Mouse (Mus musculus) stomach, embryonic 14.5 days (tissue): ENCODE data around the gene Wscd2. TPM values are rescaled to one million over a fixed set of nuclear protein-coding genes. Genes with fewer than 3 reads are reported as not detected.
A peak's percentile ranks its signal among the peaks of the same experiment; 100 is the strongest.

Source experiments
- ATAC-seq: fragments of 200-750 bp; cut with Nextera tagmentation; 2 replicates; pipeline ENCODE4 v1.8.0; 2017; ENCODE audit warnings: low read depth, moderate TSS enrichment; ENCODE audit not compliant: insufficient number of reproducible peaks, insufficient read depth, low FRiP score
- H3K27ac ChIP-seq: fragments of 300-500 bp; sonication (generic); 2 replicates; pipeline ENCODE4 v1.5.1; 2014; ENCODE audit warnings: mild to moderate bottlenecking, low read length, moderate library complexity, mixed read lengths
- H3K27me3 ChIP-seq: fragments of 300-500 bp; sonication (generic); 2 replicates; pipeline ENCODE4 v1.6.1; 2014; ENCODE audit warnings: low read length, control low read depth, mixed read lengths; ENCODE audit not compliant: control insufficient read depth, insufficient read depth
- H3K36me3 ChIP-seq: fragments of 300-500 bp; sonication (generic); 2 replicates; pipeline ENCODE4 v1.6.1; 2014; ENCODE audit warnings: mild to moderate bottlenecking, control low read depth, low read length, moderate library complexity, mixed read lengths; ENCODE audit not compliant: control insufficient read depth, insufficient read depth
- H3K4me1 ChIP-seq: fragments of 300-500 bp; sonication (generic); 2 replicates; pipeline ENCODE4 v1.6.1; 2014; ENCODE audit warnings: low read length, control low read depth, mixed read lengths; ENCODE audit not compliant: control insufficient read depth, insufficient read depth
- H3K4me2 ChIP-seq: fragments of 300-500 bp; sonication (generic); replicated peaks from 2 replicates; pipeline ENCODE4 v1.6.1; 2014; ENCODE audit warnings: low read depth, low read length, control low read depth
- H3K4me3 ChIP-seq: fragments of 300-500 bp; sonication (generic); 2 replicates; pipeline ENCODE4 v1.5.1; 2014; ENCODE audit warnings: low read depth, low read length, control low read depth
- H3K9ac ChIP-seq: fragments of 300-500 bp; sonication (generic); replicated peaks from 2 replicates; pipeline ENCODE4 v1.6.1; 2014; ENCODE audit warnings: low read depth, mild to moderate bottlenecking, control low read depth, low read length, moderate library complexity, mixed read lengths
- H3K9me3 ChIP-seq: fragments of 300-500 bp; sonication (generic); 2 replicates; pipeline ENCODE4 v1.6.1; 2016; ENCODE audit warnings: low read depth, low read length, control low read depth; ENCODE audit not compliant: control insufficient read depth
- WGBS: fragments of 180-500 bp; shearing (Covaris S2); extraction: QIAGEN DNeasy Blood & Tissue Kit; methylation state at CpG from one replicate; pipeline ENCODE4 v1.1.7; 2014; 5-methylcytosine and 5-hydroxymethylcytosine counted together
- polyA plus RNA-seq: library from polyadenylated mRNA; unstranded; fragments of >200 nt; fragmentation: Nextera tagmentation; extraction: Ambion mirVana; gene quantifications from 2 replicates; pipeline ENCODE4 v1.2.1, GENCODE M21; 2014

Wscd2 gene
- polyA plus RNA-seq, 1 experiment from 2014 or later, result 6.2 TPM

- Histone ChIP-seq H3K9ac (no peak overlapping the region), H3K4me3 (no peak overlapping the region), H3K27me3 (no peaks in the 10 kb centered on the region), H3K4me2 (no peak overlapping the region), H3K4me1 (no peaks in the 10 kb centered on the region), H3K9me3 (no peaks in the 10 kb centered on the region), H3K36me3 (no peaks in the 10 kb centered on the region), H3K27ac (0 out of 2 replicates have a peak overlapping the region, but pooled peaks have one; percentile 22)
- 52% methylated on average over 5 of the region's 5 CpGs for WGBS
- ATAC-seq, result 0 out of 2 replicates have a peak, but pooled peaks have one; percentile 6
Observed at GRCm38 (mm10) chr5:113559627-113560026, 69.5 kb downstream of the Wscd2 start.

- no peak overlapping the region for H3K27ac ChIP-seq
- ATAC-seq, result no peak
- no peaks in the 10 kb centered on the region for H3K4me1 ChIP-seq
- H3K27me3 ChIP-seq, result no peaks in the 10 kb centered on the region
- no peak overlapping the region for H3K4me2 ChIP-seq
- 34% methylated on average over 4 of the region's 4 CpGs for WGBS
- H3K9ac ChIP-seq, result no peak overlapping the region
- no peaks in the 10 kb centered on the region for H3K36me3 ChIP-seq
- H3K9me3 ChIP-seq, result no peaks in the 10 kb centered on the region
- H3K4me3 ChIP-seq, result no peak overlapping the region
Observed at GRCm38 (mm10) chr5:113564463-113564862, 74.3 kb downstream of the Wscd2 start.

- ATAC-seq, result no peak
- no peaks in the 10 kb centered on the region for H3K4me1 ChIP-seq
- no peaks in the 10 kb centered on the region for H3K36me3 ChIP-seq
- no peaks in the 10 kb centered on the region for H3K9me3 ChIP-seq
- no peak overlapping the region for H3K4me3 ChIP-seq
- H3K9ac ChIP-seq, result no peak overlapping the region
- no peaks in the 10 kb centered on the region for H3K27me3 ChIP-seq
- 75% methylated on average over 10 of the region's 10 CpGs for WGBS
- no peak overlapping the region for H3K4me2 ChIP-seq
- H3K27ac ChIP-seq, result no peak overlapping the region
Observed at GRCm38 (mm10) chr5:113565101-113565854, 75.1 kb downstream of the Wscd2 start.

- Histone ChIP-seq H3K27ac (no peak overlapping the region), H3K9ac (no peak overlapping the region), H3K9me3 (no peaks in the 10 kb centered on the region), H3K4me3 (no peak overlapping the region), H3K4me2 (no peak overlapping the region), H3K36me3 (no peaks in the 10 kb centered on the region), H3K4me1 (no peaks in the 10 kb centered on the region), H3K27me3 (no peaks in the 10 kb centered on the region)
- WGBS, result 71% methylated on average over 12 of the region's 12 CpGs
- ATAC-seq, result no peak
Observed at GRCm38 (mm10) chr5:113565858-113566257, 75.7 kb downstream of the Wscd2 start.

GRCm38 (mm10) chr5:113570056-113570717 lies 80.1 kb downstream of the Wscd2 start:
- H3K9ac ChIP-seq, result no peak overlapping the region
- H3K9me3 ChIP-seq, result no peaks in the 10 kb centered on the region
- H3K27ac ChIP-seq, result no peak overlapping the region
- H3K27me3 ChIP-seq, result no peaks in the 10 kb centered on the region
- no peaks in the 10 kb centered on the region for H3K36me3 ChIP-seq
- ATAC-seq, result no peak
- WGBS, result 53% methylated on average over 7 of the region's 7 CpGs
- H3K4me3 ChIP-seq, result no peak overlapping the region
- H3K4me1 ChIP-seq, result no peaks in the 10 kb centered on the region
- H3K4me2 ChIP-seq, result no peak overlapping the region

GRCm38 (mm10) chr5:113577555-113577954 lies 87.4 kb downstream of the Wscd2 start:
- ATAC-seq, result no peak
- no peak overlapping the region for H3K27ac ChIP-seq
- no peak overlapping the region for H3K4me3 ChIP-seq
- no peak overlapping the region for H3K4me2 ChIP-seq
- H3K36me3 ChIP-seq, result no peaks in the 10 kb centered on the region
- WGBS, result 78% methylated on average over 7 of the region's 7 CpGs
- H3K27me3 ChIP-seq, result no peaks in the 10 kb centered on the region
- H3K9me3 ChIP-seq, result no peaks in the 10 kb centered on the region
- no peaks in the 10 kb centered on the region for H3K4me1 ChIP-seq
- no peak overlapping the region for H3K9ac ChIP-seq

GRCm38 (mm10) chr5:113578428-113578827 lies 88.3 kb downstream of the Wscd2 start:
- no peak for ATAC-seq

GRCm38 (mm10) chr5:113579128-113579527 lies 89.0 kb downstream of the Wscd2 start:
- no peak overlapping the region for H3K27ac ChIP-seq
- 64% methylated on average over 4 of the region's 4 CpGs for WGBS
- no peak overlapping the region for H3K9ac ChIP-seq
- ATAC-seq, result no peak
- no peaks in the 10 kb centered on the region for H3K4me1 ChIP-seq
- no peaks in the 10 kb centered on the region for H3K9me3 ChIP-seq
- no peaks in the 10 kb centered on the region for H3K27me3 ChIP-seq
- H3K36me3 ChIP-seq, result no peaks in the 10 kb centered on the region
- no peak overlapping the region for H3K4me3 ChIP-seq
- no peak overlapping the region for H3K4me2 ChIP-seq

More at GRCm38 (mm10) chr5:113578428-113578827, 88.3 kb downstream of the Wscd2 start:
- H3K4me3 ChIP-seq, result no peak overlapping the region
- 86% methylated on average over 6 of the region's 6 CpGs for WGBS
- H3K36me3 ChIP-seq, result no peaks in the 10 kb centered on the region
- no peaks in the 10 kb centered on the region for H3K9me3 ChIP-seq
- H3K9ac ChIP-seq, result no peak overlapping the region
- no peaks in the 10 kb centered on the region for H3K4me1 ChIP-seq
- no peak overlapping the region for H3K4me2 ChIP-seq
- H3K27me3 ChIP-seq, result no peaks in the 10 kb centered on the region
- H3K27ac ChIP-seq, result no peak overlapping the region
